Comparison of ENCODE assay signal across 8 mouse cellular contexts in the genomic region with DNA sequence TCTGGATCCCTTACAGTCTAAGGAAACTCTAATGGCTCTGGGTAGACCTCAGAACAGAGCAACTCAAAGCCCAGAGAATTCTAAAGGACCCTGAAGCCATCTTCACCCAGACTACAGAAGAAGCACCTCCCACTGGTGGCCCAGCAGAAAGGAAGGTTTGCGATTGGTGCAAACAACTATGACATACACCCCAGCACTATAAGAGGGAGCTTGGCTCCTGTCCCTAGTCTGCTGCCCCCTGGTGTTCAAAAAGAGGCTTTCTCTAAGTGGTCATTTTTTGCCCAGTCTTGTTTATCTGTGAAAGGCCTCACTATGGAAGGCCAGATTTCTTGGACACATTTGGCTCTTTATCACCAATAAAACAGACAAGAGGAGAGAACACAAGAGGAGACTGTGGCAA.
DNase-seq lines count a peak whose midpoint lies in the region; ATAC-seq and TF ChIP-seq lines count a peak whose summit lies in the region.

No protein-coding gene starts in this region.

- peak; percentile 63 for DNase-seq in gastrocnemius, adult 2 months
- DNase-seq in gastrocnemius, postnatal 25 days, result no peak
- DNase-seq in embryonic facial prominence, embryonic 14.5 days (ENCODE audit: low spot score), result peak; percentile 81
- peak; percentile 34 to 52 for DNase-seq in layer of hippocampus, postnatal 14 days (ENCODE audit: low spot score in 2 of 2)
- DNase-seq in lung, postnatal 36 days, result peak; percentile 69
- peak; percentile 22 for DNase-seq in right cerebral cortex, postnatal 25 days

- 25% methylated on average over 1 of the region's 1 CpGs for WGBS in bone marrow, adult 2 months
- 29% methylated on average over 1 of the region's 1 CpGs for WGBS in embryonic facial prominence, embryonic 14.5 days
- 31% methylated on average over 1 of the region's 1 CpGs for WGBS in hindbrain, embryonic 13.5 days

- H3K4me3 ChIP-seq in gastrocnemius, adult 2 months, result no peak overlapping the region
- H3K4me3 ChIP-seq in bone marrow, adult 2 months (replicated peaks; ENCODE audit: control insufficient read depth, low read depth, low read length), result no peak overlapping the region
- H3K4me3 ChIP-seq in embryonic facial prominence, embryonic 14.5 days (ENCODE audit: low read depth, low read length), result no peak overlapping the region
- H3K4me3 ChIP-seq in hindbrain, embryonic 13.5 days, result no peak overlapping the region

- intact Hi-C loops in gastrocnemius, adult 2 months (cut with DNase I), result loop anchor here (1.0 to 2.0 kb wide), 2 partner anchors 776 to 801 kb away; no protein-coding TSS in a partner anchor

- no peaks in the 10 kb centered on the region for H3K27me3 ChIP-seq in embryonic facial prominence, embryonic 14.5 days (replicated peaks; ENCODE audit: control insufficient read depth, insufficient read depth, low read length)
- no peaks in the 10 kb centered on the region for H3K27me3 ChIP-seq in hindbrain, embryonic 13.5 days

- H3K9me3 ChIP-seq in embryonic facial prominence, embryonic 14.5 days (ENCODE audit: control insufficient read depth, low read length), result no peaks in the 10 kb centered on the region
- H3K9me3 ChIP-seq in hindbrain, embryonic 13.5 days, result no peaks in the 10 kb centered on the region

- no peak for TF ChIP-seq POLR2A in bone marrow, adult 2 months (IDR thresholded peaks at IDR 0.05; ENCODE audit: borderline replicate concordance, control insufficient read depth, low read depth, low read length)

- H3K4me2 ChIP-seq in embryonic facial prominence, embryonic 14.5 days (ENCODE audit: low read depth, low read length), result no peak overlapping the region
- no peak overlapping the region for H3K4me2 ChIP-seq in hindbrain, embryonic 13.5 days

- H3K36me3 ChIP-seq in embryonic facial prominence, embryonic 14.5 days (ENCODE audit: control insufficient read depth, insufficient read depth, low read length), result peaks cover 74% of the 10 kb centered on the region
- no peaks in the 10 kb centered on the region; the same call in 1 of the 2 replicates for H3K36me3 ChIP-seq in hindbrain, embryonic 13.5 days

- no peaks in the 10 kb centered on the region for H3K4me1 ChIP-seq in bone marrow, adult 2 months (ENCODE audit: control insufficient read depth, insufficient read depth, low read length)
- H3K4me1 ChIP-seq in embryonic facial prominence, embryonic 14.5 days (ENCODE audit: control insufficient read depth, insufficient read depth, low read length), result no peaks in the 10 kb centered on the region
- no peaks in the 10 kb centered on the region for H3K4me1 ChIP-seq in hindbrain, embryonic 13.5 days (replicated peaks)

- 0 out of 2 replicates have a peak overlapping the region, but pooled peaks have one; percentile 13 for H3K27ac ChIP-seq in gastrocnemius, adult 2 months
- no peak overlapping the region for H3K27ac ChIP-seq in bone marrow, adult 2 months (ENCODE audit: control insufficient read depth, insufficient read depth, low read depth, low read length, poor library complexity)
- no peak overlapping the region for H3K27ac ChIP-seq in embryonic facial prominence, embryonic 14.5 days (replicated peaks; ENCODE audit: low read depth, low read length)
- no peak overlapping the region for H3K27ac ChIP-seq in hindbrain, embryonic 13.5 days

- peak; percentile 89 for ATAC-seq in embryonic facial prominence, embryonic 14.5 days (ENCODE audit: low read depth)
- ATAC-seq in hindbrain, embryonic 13.5 days (ENCODE audit: low FRiP score), result peak; percentile 68; the same call in 1 of the 2 replicates

- H3K9ac ChIP-seq in embryonic facial prominence, embryonic 14.5 days (ENCODE audit: low read depth, low read length), result no peak overlapping the region
- H3K9ac ChIP-seq in hindbrain, embryonic 13.5 days, result no peak overlapping the region

- TF ChIP-seq CTCF in gastrocnemius, adult 2 months (IDR thresholded peaks at IDR 0.05), result peak; percentile 75
- TF ChIP-seq CTCF in bone marrow, adult 2 months (IDR thresholded peaks at IDR 0.05; ENCODE audit: control insufficient read depth, insufficient read depth, low read length), result peak; percentile 68
